ENCODE assay signal across 20 mouse cellular contexts in genomic region chr17:7413336-7413735, GRCm38 (mm10). TPM values are rescaled to one million over a fixed set of nuclear protein-coding genes. Genes with fewer than 3 reads are reported as not detected.
A peak's percentile ranks its signal among the peaks of the same experiment; 100 is the strongest.
DNase-seq lines count a peak whose midpoint lies in the region; ATAC-seq and TF ChIP-seq lines count a peak whose summit lies in the region.
"Not testable (repeated sequence)": the region's sequence is repeated elsewhere in the genome, so short reads cannot be mapped to it uniquely, and the experiment has no call there.
"Had no signal": no experiment of that assay in that cellular context is flagged by ENCODE, and none has a peak within 500 bp of the region (broad histone marks: within the 10 kb centered on the region; RNA-seq: fewer than 3 reads in every experiment).

No protein-coding gene starts in this region.

- not testable (repeated sequence) for H3K27ac ChIP-seq in lung, embryonic 14.5 days (ENCODE audit: low read depth)

- 54% methylated on average over 8 of the region's 8 CpGs for WGBS in lung, embryonic 14.5 days

- H3K36me3 ChIP-seq in lung, embryonic 14.5 days (ENCODE audit: insufficient read depth) = not testable (repeated sequence)

- not testable (repeated sequence) for H3K4me2 ChIP-seq in lung, embryonic 14.5 days

- H3K9me3 ChIP-seq in lung, embryonic 14.5 days (ENCODE audit: low read depth, low read length) = not testable (repeated sequence)

- H3K4me1 ChIP-seq in lung, embryonic 14.5 days (ENCODE audit: insufficient read depth) = not testable (repeated sequence)

- not testable (repeated sequence) for ATAC-seq in lung, embryonic 14.5 days (ENCODE audit: insufficient read depth)

- H3K27me3 ChIP-seq in lung, embryonic 14.5 days (ENCODE audit: insufficient read depth, low read length) = not testable (repeated sequence)

- H3K4me3 ChIP-seq in lung, embryonic 14.5 days (ENCODE audit: low read depth, low read length) = not testable (repeated sequence)

- not testable (repeated sequence) for TF ChIP-seq CTCF in lung, embryonic 14.5 days (IDR thresholded peaks at IDR 0.05; ENCODE audit: low read depth)

- not testable (repeated sequence) for H3K9ac ChIP-seq in lung, embryonic 14.5 days

- peak; percentile 57 to 74 for DNase-seq in adrenal gland, adult (ENCODE audit: inconsistent age in 2 of 2, low spot score in 1 of 2)
- DNase-seq in adrenal gland, adult 8-10 months = peak; percentile 23
- peak; percentile 37 for DNase-seq in adrenal gland, postnatal 14 days
- DNase-seq in heart, adult 11 months = peak; percentile 49
- peak; percentile 3 for DNase-seq in lung, embryonic 14.5 days

RNA-seq across cellular contexts. Expression of gene Unc93a2, which starts 28.1 kb away (rescaled TPM):
- 1 to 10 TPM in 2 of 4 experiments, under 1 TPM in 2; 0.22 to 3.1 (median 0.68) TPM for total RNA-seq in adrenal gland, adult 8-10 months (2022)
- total RNA-seq in adrenal gland, postnatal 14 days (2021) = 1.2 and 1.5 TPM in 2 replicates
- polyA plus RNA-seq in lung, embryonic 14.5 days (2014; fragmentation: Nextera tagmentation; extraction: Ambion mirVana) = not detected in 2 replicates
- total RNA-seq: forebrain, postnatal 0 days had no signal
- polyA plus RNA-seq: activated CD4-positive, CD25-positive, alpha-beta regulatory T cell, adult 4 months; CD4-positive, CD25-positive, alpha-beta regulatory T cell, adult 4 months; cerebellum, adult 2 months; cortical plate, adult 2 months; embryonic facial prominence, embryonic 10.5 days; embryonic facial prominence, embryonic 12.5 days; embryonic facial prominence, embryonic 14.5 days; forebrain, embryonic 11.5 days; forebrain, embryonic 13.5 days; forebrain, embryonic 15.5 days; forebrain, postnatal 0 days; G1E had no signal

RNA-seq across cellular contexts. Expression of gene Gm49630, which starts 41.6 kb away (rescaled TPM):
- total RNA-seq in adrenal gland, adult 8-10 months (2022) = not detected
- total RNA-seq in adrenal gland, postnatal 14 days (2021) = not detected in 2 replicates
- not detected in 2 replicates for polyA plus RNA-seq in lung, embryonic 14.5 days (2014; fragmentation: Nextera tagmentation; extraction: Ambion mirVana)
- total RNA-seq: adrenal gland, postnatal 25 days; CH12.LX; forebrain, postnatal 0 days; G1E had no signal
- polyA plus RNA-seq: activated CD4-positive, CD25-positive, alpha-beta regulatory T cell, adult 4 months; CD4-positive, CD25-positive, alpha-beta regulatory T cell, adult 4 months; cerebellum, adult 2 months; cortical plate, adult 2 months; embryonic facial prominence, embryonic 10.5 days; embryonic facial prominence, embryonic 12.5 days; embryonic facial prominence, embryonic 14.5 days; forebrain, embryonic 11.5 days; forebrain, embryonic 13.5 days; forebrain, embryonic 15.5 days; forebrain, postnatal 0 days; G1E; Patski had no signal

Comparison
In these comparisons a context has a peak if more than half of its experiments do, and no peak if none do; other contexts are left out.
1. DNase-seq: peak in every context shown above with its lines; median percentile 66 in adrenal gland, adult; 49 in heart, adult 11 months; 37 in adrenal gland, postnatal 14 days; 23 in adrenal gland, adult 8-10 months; 3 in lung, embryonic 14.5 days.